Mouse (Mus musculus) regulatory T cell (primary cell): ENCODE data around the gene Ifrd2.
"Not testable (repeated sequence)": the region's sequence is repeated elsewhere in the genome, so short reads cannot be mapped to it uniquely, and the experiment has no call there.

Source experiments
- in situ Hi-C: fragments of 300-600 bp; cut with MboI, MseI; formaldehyde crosslinking; loops from one replicate; pipeline ENCODE4 v1.15.1; 2025; ENCODE audit warnings: high pct_unique_total_duplicates

Gene Ifrd2

GRCm38 (mm10) chr9:107572327-107572662 is 15.1 kb upstream of the Ifrd2 start:
- in situ Hi-C loops, result no loop called here

- in situ Hi-C loops, result not testable (repeated sequence)
These were observed 13.7 kb upstream of the Ifrd2 start for GRCm38 (mm10) chr9:107573774-107574173.

DNA sequence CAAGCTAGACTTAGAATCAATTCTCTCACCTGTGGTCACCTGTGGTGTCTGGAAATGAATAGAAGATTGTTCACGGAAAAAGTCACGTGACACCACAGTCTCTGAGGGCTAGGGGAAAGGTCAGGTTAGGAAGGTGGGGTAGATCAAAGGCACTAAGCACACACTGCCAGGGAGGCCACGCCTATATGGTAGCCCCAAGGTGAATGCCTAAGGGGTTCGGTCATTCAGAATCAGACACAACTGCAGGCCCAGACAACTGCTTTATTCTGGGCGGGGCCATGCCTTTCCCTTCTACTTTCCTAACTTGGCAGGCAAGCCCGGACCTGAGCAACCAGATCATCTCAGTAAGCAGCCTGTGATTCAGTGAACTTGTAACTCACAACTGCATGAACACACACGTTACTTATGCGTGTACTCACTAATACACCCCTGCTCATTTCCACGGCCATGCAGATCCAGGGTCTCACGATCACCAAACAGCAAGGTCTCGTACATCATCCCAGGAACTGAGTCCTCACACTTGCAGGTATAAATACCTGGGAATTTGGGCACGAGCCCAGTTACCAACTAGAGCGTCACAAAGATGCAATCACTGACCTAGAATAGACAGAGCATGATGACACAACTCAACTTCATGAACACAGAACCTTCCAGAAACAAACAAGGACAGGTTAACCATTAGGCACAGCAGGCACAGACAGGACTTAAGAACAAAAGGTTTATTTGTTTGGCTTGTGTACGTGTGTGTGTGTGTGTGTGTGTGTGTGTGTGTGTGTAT is 11.7 kb upstream of the Ifrd2 start:
- in situ Hi-C loops, result no loop called here

- in situ Hi-C loops, result no loop called here
These were observed 10.9 kb upstream of the Ifrd2 start, which contains the start of gene Hyal1 for GRCm38 (mm10) chr9:107576357-107577107. Gene Hyal1 (plus strand): TSS chr9:107576927.

GRCm38 (mm10) chr9:107577871-107578270 is 9.6 kb upstream of the Ifrd2 start:
- in situ Hi-C loops, result no loop called here

DNA sequence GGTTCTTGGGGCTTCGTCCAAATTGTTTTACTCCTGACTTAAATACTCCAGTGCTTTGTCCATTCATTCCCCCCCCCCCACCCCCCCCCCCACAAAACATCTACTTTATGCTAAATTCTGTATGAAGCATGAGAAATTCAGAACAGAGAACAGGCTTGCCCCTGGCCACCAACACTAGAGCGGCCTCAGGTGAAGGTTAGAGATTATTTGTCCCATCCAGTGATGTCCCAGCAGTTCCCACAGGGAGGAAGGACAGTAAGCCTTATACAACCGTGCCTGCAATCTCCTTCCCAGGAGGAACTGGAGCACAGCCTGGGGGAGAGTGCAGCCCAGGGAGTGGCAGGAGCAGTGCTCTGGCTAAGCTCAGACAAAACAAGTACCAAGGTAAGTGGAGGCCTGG is 8.9 kb upstream of the Ifrd2 start, which contains the start of gene Naa80:
Gene Naa80, plus strand, starts transcription at position 301 of the 400 bp plus-strand sequence.
- in situ Hi-C loops, result no loop called here

- in situ Hi-C loops, result no loop called here
These were observed 8.2 kb upstream of the Ifrd2 start for GRCm38 (mm10) chr9:107579023-107579900.

DNA sequence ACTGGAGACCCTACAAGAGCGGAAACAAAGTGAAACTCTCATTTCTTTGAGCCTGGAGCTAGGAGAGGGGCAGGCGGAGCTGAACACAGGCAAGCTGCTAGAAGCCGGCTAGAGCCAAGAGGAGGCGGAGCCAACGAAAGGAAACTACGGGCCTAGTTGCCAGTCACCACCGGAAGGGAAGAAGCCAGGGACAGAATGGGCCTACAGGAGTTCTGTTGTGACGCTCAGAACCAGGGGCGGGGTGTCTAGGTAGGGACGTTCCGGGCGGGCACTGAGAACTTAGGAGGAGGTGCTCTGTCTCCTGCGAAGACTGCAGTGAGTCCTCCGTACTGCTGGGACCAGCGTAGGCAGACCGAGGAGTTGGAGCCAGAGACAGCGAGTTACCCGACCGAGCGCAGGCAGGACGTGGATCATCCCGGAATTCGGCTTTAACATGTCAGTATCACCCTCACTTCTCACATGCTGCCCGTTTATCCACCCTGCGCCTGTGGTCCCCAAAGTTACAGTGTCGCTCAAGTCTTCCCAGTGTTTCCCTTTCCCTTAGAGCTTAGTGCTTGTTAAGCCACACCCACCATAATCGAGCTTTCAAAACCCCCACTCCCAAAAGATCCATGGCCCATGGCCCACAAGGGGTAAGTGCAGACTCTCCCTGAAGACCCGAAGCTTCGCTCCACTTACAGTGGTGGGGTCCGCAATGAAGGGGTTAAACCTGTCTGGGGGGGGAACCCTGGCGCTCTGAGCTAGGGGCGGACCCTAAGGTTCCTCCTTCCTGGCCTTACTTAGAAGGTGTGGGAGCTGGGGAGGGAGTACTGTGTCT is 6.7 kb upstream of the Ifrd2 start, which contains the start of gene Hyal3:
Gene Hyal3, plus strand, starts transcription at position 318 of the 817 bp plus-strand sequence.
- in situ Hi-C loops, result no loop called here

DNA sequence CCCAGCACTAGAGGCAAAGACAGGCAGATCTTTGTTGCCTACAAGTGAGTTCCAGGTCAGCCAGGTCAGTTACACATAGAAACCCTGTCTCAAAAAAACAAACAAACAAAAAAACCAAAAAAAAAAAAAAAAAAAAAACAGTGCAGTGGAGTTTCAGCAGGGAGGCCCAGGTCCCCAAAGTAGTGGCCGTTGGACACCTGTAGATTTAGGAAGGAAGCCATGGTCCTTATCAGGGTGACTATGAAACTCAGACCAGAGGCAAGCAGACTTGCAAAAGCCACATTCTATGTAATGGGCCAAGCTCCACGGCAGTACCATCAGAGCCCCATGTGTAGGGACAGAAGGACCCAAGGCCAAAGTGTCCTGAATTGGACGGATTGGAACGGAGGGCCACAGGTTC is 5.9 kb upstream of the Ifrd2 start:
- in situ Hi-C loops, result no loop called here

- in situ Hi-C loops, result no loop called here
These were observed 4.9 kb upstream of the Ifrd2 start for GRCm38 (mm10) chr9:107582509-107583062.

GRCm38 (mm10) chr9:107583174-107583573 is 4.3 kb upstream of the Ifrd2 start:
- in situ Hi-C loops, result no loop called here

GRCm38 (mm10) chr9:107586504-107586903 is 938 bp upstream of the Ifrd2 start:
- in situ Hi-C loops, result no loop called here

DNA sequence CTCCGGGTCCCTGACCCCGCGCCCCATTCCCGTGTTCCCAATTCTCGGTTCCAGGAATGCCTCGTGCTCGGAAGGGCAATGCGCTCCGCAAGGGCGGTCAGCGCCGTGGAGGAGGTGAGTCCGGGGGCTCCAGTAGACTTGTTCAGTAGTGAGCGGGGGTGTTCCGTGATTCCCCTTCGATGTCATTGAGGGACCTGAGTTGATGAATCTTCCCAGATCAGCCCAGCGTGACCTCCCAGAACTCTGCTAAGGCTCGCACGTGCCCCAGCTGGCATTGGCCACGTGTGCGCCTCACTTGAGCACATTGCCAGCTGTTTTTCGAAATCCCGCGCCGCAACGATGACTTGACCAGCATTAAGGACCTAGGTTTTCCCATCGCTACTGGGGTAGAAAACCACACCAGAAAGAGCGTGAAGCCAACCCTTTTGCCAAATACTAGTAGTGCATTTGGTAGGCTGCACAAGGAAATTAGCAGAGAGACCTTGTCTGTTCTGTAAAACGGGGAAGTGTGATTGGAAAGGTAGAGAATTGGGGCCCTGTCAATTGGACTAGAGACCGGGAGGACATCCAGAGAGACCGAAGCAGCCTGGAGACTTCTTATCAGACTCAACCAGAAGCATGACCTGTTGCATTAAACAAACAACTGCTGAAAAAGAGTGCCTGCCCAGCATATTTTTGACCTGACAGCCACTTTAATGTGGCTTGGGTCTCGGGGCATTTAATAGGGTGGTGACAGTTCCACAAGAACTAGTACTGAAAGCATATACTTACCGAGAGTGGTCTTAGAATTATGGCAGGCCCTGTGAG is 594 bp downstream of the Ifrd2 start:
- in situ Hi-C loops, result no loop called here

- in situ Hi-C loops, result no loop called here
These were observed 2.8 kb downstream of the Ifrd2 start for GRCm38 (mm10) chr9:107590058-107590772.

GRCm38 (mm10) chr9:107590773-107591060 is 3.3 kb downstream of the Ifrd2 start:
- in situ Hi-C loops, result no loop called here

- in situ Hi-C loops, result no loop called here
These were observed 5.9 kb downstream of the Ifrd2 start for GRCm38 (mm10) chr9:107593101-107593976.

DNA sequence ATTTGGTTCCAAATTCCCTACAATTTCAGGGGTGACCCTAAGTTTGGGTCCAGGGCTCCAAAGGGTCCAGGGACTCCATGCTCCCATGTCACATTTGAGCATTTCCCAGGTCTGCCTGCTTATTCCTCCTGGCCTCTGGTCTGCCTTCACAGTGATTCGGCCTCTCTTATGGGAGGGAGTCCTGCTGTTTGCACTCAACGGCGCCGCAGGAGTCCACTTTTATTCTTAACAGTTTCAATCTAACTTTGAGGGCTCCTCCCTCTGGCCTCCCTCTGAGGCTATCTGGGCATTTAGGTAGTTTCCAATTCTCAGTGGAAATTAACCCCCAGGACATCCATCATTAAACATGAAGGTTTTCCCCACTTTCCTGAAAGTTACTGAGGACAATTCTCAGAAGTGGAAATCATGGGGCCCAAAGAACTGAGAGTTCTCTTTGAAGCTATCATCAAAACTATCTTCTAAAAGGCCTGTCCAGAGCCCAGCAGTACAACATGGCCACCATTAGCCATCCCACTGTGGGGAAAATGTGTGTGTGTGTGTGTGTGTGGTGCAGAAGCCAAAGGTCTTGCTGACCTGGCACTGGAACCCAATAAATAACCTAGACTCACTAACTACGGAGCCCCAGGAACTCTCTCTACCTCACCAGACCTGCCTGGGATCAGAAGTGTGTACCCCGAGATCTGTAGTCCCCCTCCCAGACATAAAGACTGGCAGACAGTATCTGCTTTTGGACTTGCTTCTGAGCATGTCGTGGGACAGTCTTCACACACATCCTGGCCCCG is 7.0 kb downstream of the Ifrd2 start:
- in situ Hi-C loops, result no loop called here
